Mouse (Mus musculus) testis, adult 2 months (tissue): ENCODE measurements around the gene Slc39a11. TPM values are rescaled to one million over a fixed set of nuclear protein-coding genes. Genes with fewer than 3 reads are reported as not detected.

Source experiments
- H3K27ac ChIP-seq: fragments of 200-500 bp; 2 replicates; pipeline ENCODE4 v1.5.1; 2012; ENCODE audit warnings: low read depth, low read length; ENCODE audit not compliant: control insufficient read depth, insufficient read depth
- H3K27me3 ChIP-seq: fragments of 200-500 bp; 2 replicates; pipeline ENCODE4 v1.6.1; 2012; ENCODE audit warnings: mild to moderate bottlenecking, low read length, moderate library complexity; ENCODE audit not compliant: control insufficient read depth, insufficient read depth
- H3K36me3 ChIP-seq: fragments of 200-500 bp; 2 replicates; pipeline ENCODE4 v1.6.1; 2012; ENCODE audit warnings: mild to moderate bottlenecking, low read length; ENCODE audit not compliant: control insufficient read depth, insufficient read depth
- H3K4me1 ChIP-seq: fragments of 200-500 bp; 2 replicates; pipeline ENCODE4 v1.6.1; 2012; ENCODE audit warnings: low read length; ENCODE audit not compliant: control insufficient read depth, insufficient read depth
- H3K4me3 ChIP-seq: fragments of 200-500 bp; 2 replicates; pipeline ENCODE4 v1.5.1; 2012; ENCODE audit warnings: low read depth, mild to moderate bottlenecking, low read length, moderate library complexity, mixed read lengths; ENCODE audit not compliant: control insufficient read depth
- CTCF ChIP-seq: fragments of 200-500 bp; IDR thresholded peaks from 2 replicates; pipeline ENCODE4 v1.5.1; 2012; ENCODE audit warnings: low read depth, mild to moderate bottlenecking, inconsistent platforms, low read length, moderate library complexity; ENCODE audit not compliant: control insufficient read depth, insufficient read depth, insufficient replicate concordance
- POLR2A ChIP-seq: fragments of 200-500 bp; IDR thresholded peaks from 2 replicates; pipeline ENCODE4 v1.6.1; 2012; ENCODE audit warnings: low read depth, mild to moderate bottlenecking, inconsistent platforms, low read length, moderate library complexity; ENCODE audit not compliant: control insufficient read depth
- polyA plus RNA-seq: library from polyadenylated mRNA; depleted of rRNA; stranded (reverse); fragments of >200 nt; gene quantifications from 2 replicates; pipeline ENCODE4 v1.2.3, GENCODE M21; 2012

The Slc39a11 gene
- polyA plus RNA-seq, 1 experiment, result 8.9 TPM

- H3K27ac ChIP-seq, result no peak overlapping the region
- H3K4me1 ChIP-seq, result no peaks in the 10 kb centered on the region
- no peak for TF ChIP-seq CTCF
- TF ChIP-seq POLR2A, result no peak
- H3K27me3 ChIP-seq, result no peaks in the 10 kb centered on the region
- no peak overlapping the region for H3K4me3 ChIP-seq
- no peaks in the 10 kb centered on the region for H3K36me3 ChIP-seq
Measured at GRCm38 (mm10) chr11:113366257-113367030, 283.4 kb downstream of the Slc39a11 start.

GRCm38 (mm10) chr11:113363739-113364138, 286.1 kb downstream of the Slc39a11 start:
- TF ChIP-seq POLR2A (no peak), CTCF (no peak)
- H3K4me3 ChIP-seq, result no peak overlapping the region
- H3K27ac ChIP-seq, result no peak overlapping the region
- no peaks in the 10 kb centered on the region for H3K4me1 ChIP-seq
- no peaks in the 10 kb centered on the region for H3K36me3 ChIP-seq
- no peaks in the 10 kb centered on the region for H3K27me3 ChIP-seq

GRCm38 (mm10) chr11:113362617-113363016, 287.3 kb downstream of the Slc39a11 start:
- H3K36me3 ChIP-seq, result no peaks in the 10 kb centered on the region
- no peaks in the 10 kb centered on the region for H3K27me3 ChIP-seq
- no peak overlapping the region for H3K27ac ChIP-seq
- H3K4me3 ChIP-seq, result no peak overlapping the region
- H3K4me1 ChIP-seq, result no peaks in the 10 kb centered on the region
- no peak for TF ChIP-seq CTCF
- TF ChIP-seq POLR2A, result no peak

- Histone ChIP-seq H3K27me3 (no peaks in the 10 kb centered on the region), H3K36me3 (no peaks in the 10 kb centered on the region), H3K27ac (no peak overlapping the region), H3K4me3 (no peak overlapping the region), H3K4me1 (no peaks in the 10 kb centered on the region)
- TF ChIP-seq CTCF, result no peak
- TF ChIP-seq POLR2A, result no peak
Measured at GRCm38 (mm10) chr11:113360049-113360835, 289.6 kb downstream of the Slc39a11 start.

GRCm38 (mm10) chr11:113355932-113356331, 293.9 kb downstream of the Slc39a11 start:
- Histone ChIP-seq H3K4me3 (no peak overlapping the region), H3K27me3 (no peaks in the 10 kb centered on the region), H3K27ac (no peak overlapping the region), H3K36me3 (no peaks in the 10 kb centered on the region), H3K4me1 (no peaks in the 10 kb centered on the region)
- TF ChIP-seq CTCF (no peak), POLR2A (no peak)

GRCm38 (mm10) chr11:113352085-113352815, 297.6 kb downstream of the Slc39a11 start:
- TF ChIP-seq POLR2A (no peak), CTCF (no peak)
- no peaks in the 10 kb centered on the region for H3K36me3 ChIP-seq
- H3K27me3 ChIP-seq, result no peaks in the 10 kb centered on the region
- H3K4me1 ChIP-seq, result no peaks in the 10 kb centered on the region
- no peak overlapping the region for H3K27ac ChIP-seq
- H3K4me3 ChIP-seq, result no peak overlapping the region

GRCm38 (mm10) chr11:113350583-113350982, 299.3 kb downstream of the Slc39a11 start:
- H3K27ac ChIP-seq, result no peak overlapping the region
- no peaks in the 10 kb centered on the region for H3K36me3 ChIP-seq
- TF ChIP-seq CTCF, result no peak; the same call in 1 of the 2 replicates
- no peak for TF ChIP-seq POLR2A
- H3K4me3 ChIP-seq, result no peak overlapping the region
- no peaks in the 10 kb centered on the region for H3K27me3 ChIP-seq
- H3K4me1 ChIP-seq, result no peaks in the 10 kb centered on the region
